Mouse (Mus musculus) cortical plate, adult 2 months (tissue): ENCODE results near the gene Nsd2.

Source experiments
- CTCF ChIP-seq: fragments of 200-500 bp; IDR thresholded peaks from 2 replicates; pipeline ENCODE4 v1.5.1; 2011; ENCODE audit warnings: mild to moderate bottlenecking, control low read depth, low read length; ENCODE audit not compliant: insufficient read depth; ENCODE audit errors: extremely low read depth
- POLR2A ChIP-seq: fragments of 200-500 bp; IDR thresholded peaks from 2 replicates; pipeline ENCODE4 v1.6.1; 2011; ENCODE audit warnings: mild to moderate bottlenecking, low read length, control low read depth; ENCODE audit not compliant: insufficient read depth; ENCODE audit errors: extremely low read depth

GRCm38 (mm10) chr5:33819876-33820732 lies at the start of gene Nsd2:
- no peak for TF ChIP-seq POLR2A
- TF ChIP-seq CTCF, result no peak
